Mouse (Mus musculus): Measurements from ENCODE around the gene Chtop. TPM values are rescaled to one million over a fixed set of nuclear protein-coding genes. Genes with fewer than 3 reads are reported as not detected.
A peak's percentile ranks its signal among the peaks of the same experiment; 100 is the strongest.

The Chtop gene
- polyA plus RNA-seq, 1 experiment from 2014 or later: 125 TPM

DNA sequence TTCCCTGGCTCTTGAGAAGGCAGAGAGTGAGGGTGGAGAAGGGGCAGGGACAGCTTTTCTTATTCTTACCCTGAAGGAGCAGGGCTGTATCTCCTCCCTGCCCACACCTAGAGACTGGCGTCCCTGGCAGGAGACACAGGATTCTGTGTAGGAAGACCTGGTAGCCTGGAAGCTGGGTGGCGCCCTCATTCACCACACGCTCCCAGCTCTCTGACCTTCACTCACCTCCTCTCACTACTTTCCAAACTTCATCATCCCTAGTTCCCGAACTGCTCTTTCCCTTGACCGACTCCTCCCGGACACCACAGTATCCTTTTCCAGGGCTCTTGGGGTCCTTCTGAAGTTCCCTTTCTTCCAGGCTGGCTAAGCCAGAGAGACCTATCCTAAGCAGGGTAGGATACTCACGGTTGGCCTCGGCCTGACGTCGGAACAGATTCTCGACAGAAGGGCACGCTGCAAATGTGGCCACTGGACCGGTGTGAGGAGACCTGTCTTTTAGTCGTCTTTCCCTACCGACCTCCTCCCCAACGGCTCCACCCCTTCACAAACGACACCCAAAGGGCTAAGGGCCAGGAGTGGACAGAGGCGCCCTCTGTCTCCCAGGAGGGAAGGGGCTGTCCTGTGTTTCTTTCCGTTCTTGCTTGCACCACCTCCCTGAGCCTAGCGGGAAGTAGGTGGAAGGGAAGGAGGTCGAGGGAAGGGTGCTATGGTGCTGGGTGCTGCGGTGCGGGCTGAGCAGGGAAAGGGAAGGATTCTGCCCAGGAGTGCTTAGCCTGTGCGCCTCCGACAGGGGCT, 4.7 kb upstream of the Chtop start, which contains the start of the genes S100a1 and S100a13:
TSS of gene S100a1 (minus strand) at position 597 of the 795 bp plus-strand sequence.
TSS of gene S100a13 (plus strand) at position 640 of the 795 bp plus-strand sequence.
- H3K4me1 ChIP-seq (replicated peaks; ENCODE audit: control insufficient read depth, insufficient read depth, low read length): peaks cover 15% of the 10 kb centered on the region
- H3K27me3 ChIP-seq (ENCODE audit: control insufficient read depth, insufficient read depth, low read depth, low read length): no peaks in the 10 kb centered on the region
- peak within 1 kb of the TSS; percentile 66 for H3K9ac ChIP-seq (ENCODE audit: low read length)
- H3K27ac ChIP-seq (ENCODE audit: low read length): peak within 1 kb of the TSS; percentile 58
- no peaks in the 10 kb centered on the region for H3K9me3 ChIP-seq (ENCODE audit: control insufficient read depth, low read length)
- no peaks in the 10 kb centered on the region for H3K36me3 ChIP-seq (ENCODE audit: control insufficient read depth, insufficient read depth, low read length)
- WGBS: 4% methylated on average over 25 of the region's 25 CpGs
- peak within 1 kb of the TSS; percentile 76 for H3K4me2 ChIP-seq (ENCODE audit: low read depth, low read length)
- peak; percentile 63 for ATAC-seq (ENCODE audit: low read depth)
- peak within 1 kb of the TSS; percentile 57 for H3K4me3 ChIP-seq (ENCODE audit: low read length)

GRCm38 (mm10) chr3:90512948-90513642, 3.8 kb upstream of the Chtop start:
- no peak overlapping the region for H3K9ac ChIP-seq (ENCODE audit: low read length)
- ATAC-seq (ENCODE audit: low read depth): no peak
- no peaks in the 10 kb centered on the region for H3K36me3 ChIP-seq (ENCODE audit: control insufficient read depth, insufficient read depth, low read length)
- no peaks in the 10 kb centered on the region for H3K9me3 ChIP-seq (ENCODE audit: control insufficient read depth, low read length)
- WGBS: 71% methylated on average over 9 of the region's 9 CpGs
- H3K4me3 ChIP-seq (ENCODE audit: low read length): no peak overlapping the region
- peaks cover 17% of the 10 kb centered on the region for H3K4me1 ChIP-seq (replicated peaks; ENCODE audit: control insufficient read depth, insufficient read depth, low read length)
- no peak overlapping the region for H3K27ac ChIP-seq (ENCODE audit: low read length)
- peak overlapping the region; percentile 76 for H3K4me2 ChIP-seq (ENCODE audit: low read depth, low read length)
- no peaks in the 10 kb centered on the region for H3K27me3 ChIP-seq (ENCODE audit: control insufficient read depth, insufficient read depth, low read depth, low read length)

- no peak overlapping the region for H3K27ac ChIP-seq (ENCODE audit: low read length)
- no peak for ATAC-seq (ENCODE audit: low read depth)
- H3K36me3 ChIP-seq (ENCODE audit: control insufficient read depth, insufficient read depth, low read length): no peaks in the 10 kb centered on the region; the same call in 1 of the 2 replicates
- H3K27me3 ChIP-seq (ENCODE audit: control insufficient read depth, insufficient read depth, low read depth, low read length): no peaks in the 10 kb centered on the region
- no peak overlapping the region for H3K4me2 ChIP-seq (ENCODE audit: low read depth, low read length)
- 82% methylated on average over 5 of the region's 5 CpGs for WGBS
- no peak overlapping the region for H3K9ac ChIP-seq (ENCODE audit: low read length)
- H3K4me1 ChIP-seq (replicated peaks; ENCODE audit: control insufficient read depth, insufficient read depth, low read length): peaks cover 25% of the 10 kb centered on the region
- H3K4me3 ChIP-seq (ENCODE audit: low read length): no peak overlapping the region
- no peaks in the 10 kb centered on the region for H3K9me3 ChIP-seq (ENCODE audit: control insufficient read depth, low read length)
Observed at GRCm38 (mm10) chr3:90512276-90512675, 3.0 kb upstream of the Chtop start.

DNA sequence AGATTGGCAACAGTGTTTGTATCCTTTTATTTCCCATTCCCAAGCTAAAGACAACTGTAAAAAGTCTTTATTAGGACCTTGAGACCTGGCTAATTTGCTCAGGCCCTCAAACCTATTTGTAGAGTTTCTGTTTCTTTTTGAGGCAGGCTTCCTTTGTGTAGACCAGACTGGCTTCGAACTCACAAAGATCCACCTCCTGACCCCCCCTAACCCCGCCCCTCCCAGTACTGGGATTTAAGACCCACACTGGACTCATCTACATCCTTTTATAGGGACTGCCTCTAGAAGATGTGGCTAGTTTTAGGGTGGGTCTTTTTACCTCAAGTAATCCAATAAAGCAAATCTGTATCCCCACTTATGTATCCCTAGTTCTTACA, 437 bp upstream of the Chtop start:
- no peaks in the 10 kb centered on the region for H3K9me3 ChIP-seq (ENCODE audit: control insufficient read depth, low read length)
- peak overlapping the region; percentile 65 for H3K4me2 ChIP-seq (ENCODE audit: low read depth, low read length)
- H3K27ac ChIP-seq (ENCODE audit: low read length): peak overlapping the region; percentile 70; the same call in 1 of the 2 replicates
- no peak for ATAC-seq (ENCODE audit: low read depth)
- H3K4me1 ChIP-seq (replicated peaks; ENCODE audit: control insufficient read depth, insufficient read depth, low read length): peaks cover 25% of the 10 kb centered on the region
- H3K27me3 ChIP-seq (ENCODE audit: control insufficient read depth, insufficient read depth, low read depth, low read length): no peaks in the 10 kb centered on the region
- peak overlapping the region; percentile 50 for H3K9ac ChIP-seq (ENCODE audit: low read length)
- peaks cover 16% of the 10 kb centered on the region for H3K36me3 ChIP-seq (ENCODE audit: control insufficient read depth, insufficient read depth, low read length)
- H3K4me3 ChIP-seq (ENCODE audit: low read length): peak overlapping the region; percentile 98
- WGBS: 20% methylated on average over 2 of the region's 2 CpGs

DNA sequence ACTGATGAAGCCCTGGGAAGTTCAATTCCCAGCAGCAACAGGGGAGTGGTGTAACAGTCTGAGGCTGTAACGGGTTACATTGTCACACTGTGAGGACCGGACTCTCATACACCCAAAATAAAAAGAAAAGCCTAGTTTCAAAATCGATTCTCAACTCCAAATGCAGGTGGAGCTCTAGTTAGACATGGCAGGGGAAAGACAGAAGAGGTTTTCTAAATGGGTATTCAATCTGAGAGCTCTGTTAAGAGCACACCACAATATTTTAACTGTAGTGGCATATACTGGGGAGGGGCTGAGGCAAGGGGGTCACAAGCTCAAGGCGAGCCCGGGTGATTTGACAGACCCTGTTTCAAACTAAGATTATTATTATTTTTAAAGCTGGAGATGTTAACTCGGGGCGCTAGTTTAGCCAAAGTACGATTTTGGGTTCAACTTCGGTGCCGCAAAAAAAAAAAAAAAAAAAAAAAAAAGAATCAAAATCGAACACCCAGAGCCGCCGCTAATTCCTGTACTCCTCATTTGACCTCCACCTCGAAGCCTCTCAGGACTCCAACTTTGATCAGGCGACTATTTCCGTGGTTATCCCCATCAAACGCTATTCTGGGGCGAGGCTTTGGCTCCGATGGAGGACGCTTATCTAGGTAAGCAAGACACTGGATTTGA, 880 bp downstream of the Chtop start:
- H3K27me3 ChIP-seq (ENCODE audit: control insufficient read depth, insufficient read depth, low read depth, low read length): no peaks in the 10 kb centered on the region
- WGBS: 2% methylated on average over 20 of the region's 20 CpGs
- H3K36me3 ChIP-seq (ENCODE audit: control insufficient read depth, insufficient read depth, low read length): peaks cover 22% of the 10 kb centered on the region
- H3K4me1 ChIP-seq (replicated peaks; ENCODE audit: control insufficient read depth, insufficient read depth, low read length): peaks cover 20% of the 10 kb centered on the region
- peak overlapping the region; percentile 98 for H3K4me3 ChIP-seq (ENCODE audit: low read length)
- peak overlapping the region; percentile 93 for H3K27ac ChIP-seq (ENCODE audit: low read length)
- no peak for ATAC-seq (ENCODE audit: low read depth)
- H3K9me3 ChIP-seq (ENCODE audit: control insufficient read depth, low read length): no peaks in the 10 kb centered on the region
- H3K4me2 ChIP-seq (ENCODE audit: low read depth, low read length): peak overlapping the region; percentile 86
- H3K9ac ChIP-seq (ENCODE audit: low read length): peak overlapping the region; percentile 99

GRCm38 (mm10) chr3:90506362-90506761, 2.9 kb downstream of the Chtop start:
- Histone ChIP-seq H3K4me1 (replicated peaks; ENCODE audit: control insufficient read depth, insufficient read depth, low read length) (peaks cover 25% of the 10 kb centered on the region), H3K4me2 (ENCODE audit: low read depth, low read length) (no peak overlapping the region), H3K9ac (ENCODE audit: low read length) (no peak overlapping the region), H3K27me3 (ENCODE audit: control insufficient read depth, insufficient read depth, low read depth, low read length) (no peaks in the 10 kb centered on the region), H3K27ac (ENCODE audit: low read length) (no peak overlapping the region), H3K4me3 (ENCODE audit: low read length) (no peak overlapping the region), H3K9me3 (ENCODE audit: control insufficient read depth, low read length) (no peaks in the 10 kb centered on the region), H3K36me3 (ENCODE audit: control insufficient read depth, insufficient read depth, low read length) (peaks cover 38% of the 10 kb centered on the region)
- ATAC-seq (ENCODE audit: low read depth): no peak
- WGBS: 56% methylated on average over 3 of the region's 3 CpGs

DNA sequence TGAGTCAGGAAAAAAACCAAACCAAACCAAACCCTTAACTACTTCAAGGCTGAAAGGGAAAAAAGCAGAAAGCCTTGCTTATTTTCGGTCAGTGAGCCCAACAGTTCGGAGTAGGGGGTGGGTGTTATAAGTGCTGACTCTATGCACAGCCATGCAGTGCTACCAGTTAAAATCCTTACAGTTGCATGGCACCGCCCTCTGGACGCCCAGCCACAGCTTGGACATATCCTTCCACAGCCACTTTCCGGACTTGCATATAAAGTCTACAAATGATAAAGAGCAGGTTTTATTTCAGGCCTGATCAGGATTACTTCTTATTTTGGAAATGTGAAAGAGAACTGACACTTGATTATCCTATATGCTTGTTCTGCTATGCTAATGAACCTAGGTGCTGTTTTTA, 4.1 kb downstream of the Chtop start:
- H3K27me3 ChIP-seq (ENCODE audit: control insufficient read depth, insufficient read depth, low read depth, low read length): no peaks in the 10 kb centered on the region
- 84% methylated on average over 5 of the region's 5 CpGs for WGBS
- peaks cover 42% of the 10 kb centered on the region for H3K36me3 ChIP-seq (ENCODE audit: control insufficient read depth, insufficient read depth, low read length)
- peaks cover 25% of the 10 kb centered on the region for H3K4me1 ChIP-seq (replicated peaks; ENCODE audit: control insufficient read depth, insufficient read depth, low read length)
- ATAC-seq (ENCODE audit: low read depth): no peak
- H3K4me3 ChIP-seq (ENCODE audit: low read length): no peak overlapping the region
- H3K4me2 ChIP-seq (ENCODE audit: low read depth, low read length): no peak overlapping the region
- H3K9ac ChIP-seq (ENCODE audit: low read length): no peak overlapping the region
- H3K27ac ChIP-seq (ENCODE audit: low read length): no peak overlapping the region
- no peaks in the 10 kb centered on the region for H3K9me3 ChIP-seq (ENCODE audit: control insufficient read depth, low read length)

DNA sequence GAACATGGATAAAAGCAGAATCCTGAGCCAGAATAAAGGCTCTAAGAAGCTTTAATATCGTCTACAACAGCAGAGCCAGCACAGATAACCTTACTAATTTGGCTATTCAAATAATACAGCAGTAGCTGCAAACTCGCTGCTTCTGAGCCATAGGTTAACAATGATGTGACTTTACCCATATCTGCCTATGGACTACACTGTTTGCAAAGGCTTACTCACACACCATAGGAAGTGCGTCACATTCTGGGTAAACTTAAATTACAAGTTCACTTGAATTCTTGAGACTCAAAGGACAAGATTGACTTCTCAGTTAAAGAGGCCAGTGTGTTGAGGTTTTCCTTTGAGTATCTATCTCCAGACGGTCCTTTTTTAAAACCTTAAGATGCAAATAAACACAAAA, 5.9 kb downstream of the Chtop start:
- Histone ChIP-seq H3K27ac (ENCODE audit: low read length) (no peak overlapping the region), H3K36me3 (ENCODE audit: control insufficient read depth, insufficient read depth, low read length) (peaks cover 52% of the 10 kb centered on the region), H3K27me3 (ENCODE audit: control insufficient read depth, insufficient read depth, low read depth, low read length) (no peaks in the 10 kb centered on the region), H3K9me3 (ENCODE audit: control insufficient read depth, low read length) (no peaks in the 10 kb centered on the region), H3K4me3 (ENCODE audit: low read length) (no peak overlapping the region), H3K4me1 (replicated peaks; ENCODE audit: control insufficient read depth, insufficient read depth, low read length) (peaks cover 22% of the 10 kb centered on the region), H3K9ac (ENCODE audit: low read length) (no peak overlapping the region), H3K4me2 (ENCODE audit: low read depth, low read length) (no peak overlapping the region)
- no peak for ATAC-seq (ENCODE audit: low read depth)
- 55% methylated on average over 4 of the region's 4 CpGs for WGBS

GRCm38 (mm10) chr3:90497597-90497996, 11.7 kb downstream of the Chtop start:
- Histone ChIP-seq H3K9ac (ENCODE audit: low read length) (no peak overlapping the region), H3K4me3 (ENCODE audit: low read length) (no peak overlapping the region), H3K4me2 (ENCODE audit: low read depth, low read length) (no peak overlapping the region), H3K36me3 (ENCODE audit: control insufficient read depth, insufficient read depth, low read length) (peaks cover 50% of the 10 kb centered on the region), H3K9me3 (ENCODE audit: control insufficient read depth, low read length) (no peaks in the 10 kb centered on the region), H3K27me3 (ENCODE audit: control insufficient read depth, insufficient read depth, low read depth, low read length) (no peaks in the 10 kb centered on the region), H3K4me1 (replicated peaks; ENCODE audit: control insufficient read depth, insufficient read depth, low read length) (no peaks in the 10 kb centered on the region; the same call in 1 of the 2 replicates), H3K27ac (ENCODE audit: low read length) (no peak overlapping the region)
- no peak for ATAC-seq (ENCODE audit: low read depth)
